Mouse (Mus musculus) forebrain, embryonic 12.5 days (tissue): ENCODE data around the gene Gm20388. TPM values are rescaled to one million over a fixed set of nuclear protein-coding genes. Genes with fewer than 3 reads are reported as not detected.
"Not testable (repeated sequence)": the region's sequence is repeated elsewhere in the genome, so short reads cannot be mapped to it uniquely, and the experiment has no call there.

Experiments used
- ATAC-seq: fragments of 200-750 bp; cut with Nextera tagmentation; 2 replicates; pipeline ENCODE4 v1.8.0; 2017; ENCODE audit warnings: moderate TSS enrichment; ENCODE audit not compliant: low FRiP score
- H3K27ac ChIP-seq: fragments of 300-500 bp; sonication (generic); 2 replicates; pipeline ENCODE4 v1.5.1; 2016; ENCODE audit warnings: mild to moderate bottlenecking
- H3K27me3 ChIP-seq: fragments of 300-500 bp; sonication (generic); 2 replicates; pipeline ENCODE4 v1.6.1; 2016; ENCODE audit warnings: mild to moderate bottlenecking
- H3K36me3 ChIP-seq: fragments of 300-500 bp; sonication (generic); replicated peaks from 2 replicates; pipeline ENCODE4 v1.6.1; 2016; ENCODE audit warnings: mild to moderate bottlenecking
- H3K4me1 ChIP-seq: fragments of 300-500 bp; sonication (generic); 2 replicates; pipeline ENCODE4 v1.6.1; 2016
- H3K4me2 ChIP-seq: fragments of 300-500 bp; sonication (generic); 2 replicates; pipeline ENCODE4 v1.6.1; 2016; ENCODE audit warnings: mild to moderate bottlenecking, moderate library complexity
- H3K4me3 ChIP-seq: fragments of 300-500 bp; sonication (generic); replicated peaks from 2 replicates; pipeline ENCODE4 v1.5.1; 2016; ENCODE audit warnings: mild to moderate bottlenecking
- H3K9ac ChIP-seq: fragments of 300-500 bp; sonication (generic); 2 replicates; pipeline ENCODE4 v1.6.1; 2016; ENCODE audit warnings: mild to moderate bottlenecking
- H3K9me3 ChIP-seq: fragments of 300-500 bp; sonication (generic); 2 replicates; pipeline ENCODE4 v1.6.1; 2016
- WGBS: fragments of 180-500 bp; shearing (Covaris S2); methylation state at CpG from one replicate; pipeline ENCODE4 v1.1.7; 2016; 5-methylcytosine and 5-hydroxymethylcytosine counted together
- polyA plus RNA-seq: library from polyadenylated mRNA; unstranded; fragments of >200 nt; fragmentation: Nextera tagmentation; extraction: Ambion mirVana; gene quantifications from 2 replicates; pipeline ENCODE4 v1.2.1, GENCODE M21; 2016

Gene Gm20388
- polyA plus RNA-seq, 1 experiment from 2014 or later: not detected

DNA sequence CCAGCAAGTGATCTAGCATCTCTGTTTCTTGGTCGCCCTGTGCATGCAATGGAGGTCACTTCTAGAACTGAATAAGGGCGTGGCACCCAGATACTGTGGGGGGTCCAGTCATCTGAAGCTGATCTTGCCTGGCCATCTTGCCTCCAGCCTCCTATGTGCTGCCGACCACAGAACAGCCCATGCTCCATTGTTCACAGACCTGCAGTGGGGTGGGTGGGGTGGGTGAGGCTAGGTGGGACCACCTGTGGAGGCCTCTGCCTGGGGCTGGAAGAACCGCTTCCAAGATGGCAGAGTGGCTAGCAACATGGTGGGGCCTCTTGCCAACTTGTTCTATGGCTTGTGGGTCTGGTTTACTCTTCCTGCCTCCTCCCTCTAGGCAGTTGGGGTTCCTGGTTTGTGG is 423.0 kb downstream of the Gm20388 start:
- Histone ChIP-seq H3K27ac (0 out of 2 replicates have a peak overlapping the region, but pooled peaks have one; percentile 27), H3K9me3 (no peaks in the 10 kb centered on the region), H3K9ac (no peak overlapping the region), H3K4me3 (no peak overlapping the region), H3K4me2 (no peak overlapping the region), H3K36me3 (no peaks in the 10 kb centered on the region), H3K27me3 (peaks cover 33% of the 10 kb centered on the region; the same call in 1 of the 2 replicates), H3K4me1 (peaks cover 63% of the 10 kb centered on the region)
- ATAC-seq: no peak
- WGBS: 85% methylated on average over 4 of the region's 4 CpGs

DNA sequence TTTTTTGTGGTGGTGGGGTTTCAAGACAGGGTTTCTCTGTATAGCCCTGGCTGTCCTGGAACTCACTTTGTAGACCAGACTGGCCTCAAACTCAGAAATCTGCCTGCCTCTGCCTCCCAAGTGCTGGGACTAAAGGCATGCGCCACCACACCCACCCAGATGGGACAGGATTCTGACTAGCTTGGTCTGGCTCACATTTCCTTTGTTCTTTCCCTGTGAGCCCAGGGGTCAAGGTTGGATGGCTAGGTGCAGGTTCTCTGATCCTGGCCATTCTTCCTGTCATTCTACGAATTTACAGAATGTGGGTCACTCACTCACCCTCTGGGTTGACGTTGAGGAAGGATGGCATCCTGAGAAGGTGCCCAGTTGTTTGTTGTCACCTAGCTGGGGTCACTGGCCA is 423.6 kb downstream of the Gm20388 start:
- not testable (repeated sequence) for H3K4me2 ChIP-seq, H3K36me3 ChIP-seq, H3K4me3 ChIP-seq, H3K9me3 ChIP-seq, ATAC-seq
- WGBS: 49% methylated on average over 3 of the region's 3 CpGs
- Histone ChIP-seq H3K27me3 (peaks cover 35% of the 10 kb centered on the region; the same call in 1 of the 2 replicates), H3K4me1 (peaks cover 65% of the 10 kb centered on the region), H3K27ac (peak overlapping the region; percentile 97), H3K9ac (peak overlapping the region; percentile 30; the same call in 1 of the 2 replicates)

DNA sequence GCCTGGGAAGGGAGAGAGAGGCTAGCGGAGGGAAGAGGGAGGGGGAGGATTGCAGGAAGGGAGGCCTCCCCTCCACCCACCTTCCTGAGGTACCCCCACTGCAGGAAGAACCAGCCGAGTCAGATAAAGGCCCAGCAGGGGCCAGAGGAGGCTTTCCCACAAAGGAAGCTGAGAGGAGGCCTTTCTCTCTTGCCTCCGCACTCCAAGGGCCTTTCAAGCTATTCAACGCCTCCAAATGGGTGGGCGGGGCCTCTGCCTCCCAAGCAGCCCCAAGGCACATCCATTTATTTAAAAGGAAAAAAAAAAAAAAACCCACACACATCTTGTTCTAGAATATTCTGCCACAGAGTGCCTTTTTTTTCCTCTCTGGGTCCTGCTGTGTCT is 424.2 kb downstream of the Gm20388 start:
- Histone ChIP-seq H3K27ac (peak overlapping the region; percentile 97), H3K9ac (peak overlapping the region; percentile 48), H3K4me3 (no peak overlapping the region), H3K27me3 (peaks cover 35% of the 10 kb centered on the region; the same call in 1 of the 2 replicates), H3K4me1 (peaks cover 71% of the 10 kb centered on the region), H3K9me3 (no peaks in the 10 kb centered on the region), H3K4me2 (peak overlapping the region; percentile 46), H3K36me3 (no peaks in the 10 kb centered on the region)
- WGBS: 2% methylated on average over 5 of the region's 5 CpGs
- peak; percentile 71 for ATAC-seq

DNA sequence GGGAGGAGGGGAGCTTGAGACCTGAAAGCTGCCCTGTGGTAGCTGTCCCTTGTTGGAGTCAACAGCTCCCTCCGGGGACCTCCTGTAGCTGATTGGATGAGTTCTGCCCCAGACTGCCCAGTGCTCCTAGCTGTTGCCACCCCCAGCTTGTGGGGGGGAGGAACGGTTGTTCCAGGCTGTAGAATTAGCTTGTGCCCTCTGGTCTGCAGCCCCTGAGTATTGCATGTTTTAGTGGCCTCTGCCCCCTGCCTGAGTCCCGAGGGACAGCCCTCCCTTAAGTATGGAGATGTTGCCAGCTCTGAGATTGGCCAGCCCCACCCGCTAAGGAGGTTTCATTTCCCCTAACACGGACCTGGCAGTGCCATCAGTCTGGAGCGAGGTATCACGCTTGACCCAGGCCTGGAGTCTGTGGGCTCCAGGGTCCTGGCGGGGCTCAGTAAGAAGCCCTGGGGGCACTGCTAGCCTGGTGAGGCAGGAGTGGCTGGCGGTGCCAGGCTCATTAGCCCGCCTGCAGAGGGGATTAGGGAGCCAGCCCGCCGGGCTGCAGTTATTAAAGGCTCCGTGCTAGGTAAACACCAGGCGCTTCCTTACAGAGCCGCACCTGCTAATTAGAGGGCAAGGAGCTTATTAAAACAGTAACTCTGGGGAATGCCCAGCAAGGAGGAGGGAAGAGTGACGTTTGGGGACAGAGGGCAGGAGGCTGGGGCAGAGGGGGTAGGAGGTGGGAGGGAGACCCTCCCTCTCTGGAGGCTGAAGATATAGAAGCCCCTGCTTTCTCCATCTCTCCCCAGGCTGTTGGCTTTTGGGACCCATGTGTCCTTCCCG is 424.8 kb downstream of the Gm20388 start:
- Histone ChIP-seq H3K9ac (peak overlapping the region; percentile 48), H3K4me2 (peak overlapping the region; percentile 46), H3K27ac (peak overlapping the region; percentile 97), H3K4me3 (no peak overlapping the region), H3K9me3 (no peaks in the 10 kb centered on the region), H3K27me3 (peaks cover 32% of the 10 kb centered on the region; the same call in 1 of the 2 replicates), H3K36me3 (no peaks in the 10 kb centered on the region), H3K4me1 (peaks cover 77% of the 10 kb centered on the region)
- WGBS: 0% methylated on average over 17 of the region's 17 CpGs
- peak; percentile 77 for ATAC-seq

DNA sequence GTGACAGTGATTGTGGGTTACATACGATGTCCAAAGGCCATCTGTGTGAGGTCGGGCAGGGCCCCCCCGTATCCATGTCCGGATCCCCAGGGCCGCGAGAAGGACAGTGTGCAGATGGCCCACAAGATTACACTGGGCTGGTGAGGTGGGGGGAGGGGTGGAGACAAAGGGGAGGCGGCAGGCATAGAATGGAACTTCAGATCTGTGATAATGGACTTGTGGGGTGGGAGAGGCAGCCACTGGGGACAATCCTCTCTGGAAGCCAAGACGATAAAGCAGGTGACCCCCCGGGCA is 425.4 kb downstream of the Gm20388 start:
- H3K27me3 ChIP-seq: peaks cover 34% of the 10 kb centered on the region; the same call in 1 of the 2 replicates
- peak overlapping the region; percentile 46 for H3K4me2 ChIP-seq
- no peaks in the 10 kb centered on the region for H3K36me3 ChIP-seq
- no peaks in the 10 kb centered on the region for H3K9me3 ChIP-seq
- WGBS: 1% methylated on average over 9 of the region's 9 CpGs
- peaks cover 80% of the 10 kb centered on the region for H3K4me1 ChIP-seq
- ATAC-seq: peak; percentile 53
- no peak overlapping the region for H3K4me3 ChIP-seq
- H3K27ac ChIP-seq: peak overlapping the region; percentile 97
- H3K9ac ChIP-seq: peak overlapping the region; percentile 48

DNA sequence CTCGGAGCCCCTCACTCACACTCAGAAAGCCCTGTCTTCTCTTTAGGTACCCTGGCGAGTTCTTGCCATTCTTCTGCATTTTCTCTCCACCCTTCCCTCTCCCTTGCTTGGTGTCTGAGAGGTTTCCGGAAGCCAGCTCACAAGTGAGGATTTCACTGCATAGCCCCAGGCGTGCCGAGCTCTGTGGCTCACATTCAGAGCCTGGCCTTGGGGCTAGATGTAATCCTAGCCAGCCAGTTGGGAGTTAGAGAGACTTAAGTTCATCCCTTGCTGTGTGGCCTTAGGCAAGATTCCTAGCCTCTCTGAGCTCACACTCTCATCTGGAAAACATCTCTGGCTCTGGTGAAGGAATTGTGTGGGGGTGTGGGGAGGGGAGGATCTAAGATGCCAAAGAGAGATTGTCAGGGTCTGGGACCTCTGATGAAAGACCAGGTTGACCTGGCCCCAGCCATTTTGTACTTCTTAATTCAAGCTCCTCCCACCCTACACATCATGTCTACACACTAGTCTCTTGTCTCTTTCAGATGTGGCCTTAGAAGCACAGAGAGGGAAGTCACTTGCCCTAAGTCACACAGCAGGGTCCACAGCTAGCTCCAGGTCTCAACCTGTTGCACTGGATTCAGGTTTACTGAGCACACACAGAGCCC is 426.4 kb downstream of the Gm20388 start:
- peaks cover 79% of the 10 kb centered on the region for H3K4me1 ChIP-seq
- ATAC-seq: no peak
- H3K9me3 ChIP-seq: no peaks in the 10 kb centered on the region
- WGBS: 34% methylated on average over 5 of the region's 5 CpGs
- 0 out of 2 replicates have a peak overlapping the region, but pooled peaks have one; percentile 48 for H3K9ac ChIP-seq
- H3K4me2 ChIP-seq: no peak overlapping the region
- no peak overlapping the region for H3K4me3 ChIP-seq
- H3K27ac ChIP-seq: peak overlapping the region; percentile 97; the same call in 1 of the 2 replicates
- peaks cover 25% of the 10 kb centered on the region; the same call in 1 of the 2 replicates for H3K27me3 ChIP-seq
- H3K36me3 ChIP-seq: no peaks in the 10 kb centered on the region

DNA sequence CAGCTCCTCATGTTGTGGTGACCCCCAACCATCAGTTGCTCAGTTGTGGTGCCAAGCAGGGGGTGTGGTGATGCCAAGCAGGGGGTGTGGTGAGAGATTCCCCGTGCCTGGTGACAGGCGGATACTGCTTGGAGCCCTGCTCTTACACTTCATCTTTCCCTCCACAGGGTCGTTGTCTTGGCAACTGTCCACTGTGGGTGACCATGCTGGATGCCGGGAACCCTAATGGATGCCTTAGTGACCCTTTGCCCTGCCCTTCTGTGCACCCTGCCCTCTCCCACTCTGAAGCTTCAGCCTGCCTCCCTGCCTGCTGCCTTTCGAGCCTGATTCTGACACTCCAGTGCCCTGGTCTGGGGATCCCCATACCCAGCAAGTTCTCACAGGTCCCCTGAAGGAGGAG is 427.0 kb downstream of the Gm20388 start:
- H3K4me3 ChIP-seq: no peak overlapping the region
- 61% methylated on average over 5 of the region's 5 CpGs for WGBS
- H3K9ac ChIP-seq: no peak overlapping the region
- peaks cover 79% of the 10 kb centered on the region for H3K4me1 ChIP-seq
- no peak for ATAC-seq
- H3K9me3 ChIP-seq: no peaks in the 10 kb centered on the region
- no peak overlapping the region for H3K4me2 ChIP-seq
- peaks cover 21% of the 10 kb centered on the region; the same call in 1 of the 2 replicates for H3K27me3 ChIP-seq
- H3K36me3 ChIP-seq: no peaks in the 10 kb centered on the region
- H3K27ac ChIP-seq: no peak overlapping the region

DNA sequence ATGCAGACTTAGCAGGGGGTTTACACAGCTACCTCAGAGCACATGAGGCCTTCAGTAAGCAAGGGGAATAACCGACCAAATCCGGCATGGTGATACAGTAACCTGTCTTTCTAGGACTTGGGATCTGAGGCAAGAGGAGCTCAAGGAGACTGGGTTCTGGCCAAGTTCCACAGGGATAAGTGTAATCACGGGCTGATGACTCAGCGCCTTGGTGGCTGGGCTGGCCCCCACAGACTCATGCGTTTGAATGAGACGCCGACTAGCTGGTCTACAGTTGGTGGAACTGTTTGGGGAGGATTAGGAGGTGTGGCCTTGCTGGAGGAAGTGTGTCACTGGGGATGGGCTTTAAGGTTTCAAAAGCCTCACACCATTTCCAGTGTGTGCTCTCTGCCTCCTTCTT is 428.0 kb downstream of the Gm20388 start:
- no peak for ATAC-seq
- Histone ChIP-seq H3K4me3 (no peak overlapping the region), H3K27ac (no peak overlapping the region), H3K27me3 (peaks cover 19% of the 10 kb centered on the region; the same call in 1 of the 2 replicates), H3K4me1 (peaks cover 87% of the 10 kb centered on the region), H3K36me3 (no peaks in the 10 kb centered on the region), H3K9me3 (no peaks in the 10 kb centered on the region), H3K4me2 (no peak overlapping the region), H3K9ac (no peak overlapping the region)
- 96% methylated on average over 7 of the region's 7 CpGs for WGBS

DNA sequence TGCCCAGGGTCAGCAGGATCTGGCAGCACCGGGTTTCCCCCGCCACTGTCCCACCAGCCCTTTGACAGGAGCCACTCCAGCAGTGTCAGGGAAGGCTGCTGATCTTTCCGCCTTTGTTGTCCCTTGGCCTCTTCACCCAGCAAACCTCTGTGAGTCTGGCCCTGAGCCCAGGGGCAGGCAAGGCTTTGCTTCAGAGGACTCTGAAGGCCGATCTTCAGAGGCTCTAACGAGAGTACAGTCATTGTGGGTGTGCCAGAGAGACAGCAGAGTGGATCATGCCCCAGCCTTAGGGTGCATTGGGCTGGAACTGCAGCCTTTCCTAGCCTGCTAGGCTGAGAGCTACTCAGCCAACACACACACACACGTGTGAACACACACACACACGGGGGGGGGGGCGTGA is 429.1 kb downstream of the Gm20388 start:
- peaks cover 91% of the 10 kb centered on the region for H3K4me1 ChIP-seq
- H3K9ac ChIP-seq: 0 out of 2 replicates have a peak overlapping the region, but pooled peaks have one; percentile 4
- H3K27ac ChIP-seq: 0 out of 2 replicates have a peak overlapping the region, but pooled peaks have one; percentile 2
- H3K4me3 ChIP-seq: no peak overlapping the region
- H3K4me2 ChIP-seq: no peak overlapping the region
- no peaks in the 10 kb centered on the region for H3K36me3 ChIP-seq
- WGBS: 43% methylated on average over 6 of the region's 8 CpGs
- no peaks in the 10 kb centered on the region for H3K9me3 ChIP-seq
- H3K27me3 ChIP-seq: peaks cover 19% of the 10 kb centered on the region; the same call in 1 of the 2 replicates
- no peak for ATAC-seq

DNA sequence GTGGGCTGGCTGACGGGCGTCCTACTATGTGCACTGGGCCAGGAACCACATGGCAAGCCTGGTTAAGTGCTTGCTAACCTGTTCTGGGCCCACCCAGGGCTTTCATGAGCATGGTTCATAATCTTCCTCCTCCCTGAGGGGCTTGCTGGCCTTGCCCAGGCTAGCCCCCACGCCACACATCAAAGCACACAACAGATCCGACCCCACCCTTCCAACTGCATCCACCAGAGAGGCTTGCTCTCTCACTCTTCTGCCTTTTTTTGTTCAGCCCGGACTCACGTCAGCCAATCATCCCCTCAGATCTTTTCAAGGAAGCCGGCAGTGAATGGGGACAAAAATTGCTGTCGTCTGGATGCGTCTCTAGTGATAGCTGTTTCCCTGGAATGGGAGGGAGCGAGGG is 430.5 kb downstream of the Gm20388 start:
- H3K36me3 ChIP-seq: no peaks in the 10 kb centered on the region
- H3K9me3 ChIP-seq: no peaks in the 10 kb centered on the region
- no peak overlapping the region for H3K4me2 ChIP-seq
- H3K27ac ChIP-seq: peak overlapping the region; percentile 65
- WGBS: 35% methylated on average over 10 of the region's 10 CpGs
- H3K4me1 ChIP-seq: peaks cover 91% of the 10 kb centered on the region
- H3K4me3 ChIP-seq: no peak overlapping the region
- peak overlapping the region; percentile 25; the same call in 1 of the 2 replicates for H3K9ac ChIP-seq
- ATAC-seq: no peak
- peaks cover 24% of the 10 kb centered on the region; the same call in 1 of the 2 replicates for H3K27me3 ChIP-seq

DNA sequence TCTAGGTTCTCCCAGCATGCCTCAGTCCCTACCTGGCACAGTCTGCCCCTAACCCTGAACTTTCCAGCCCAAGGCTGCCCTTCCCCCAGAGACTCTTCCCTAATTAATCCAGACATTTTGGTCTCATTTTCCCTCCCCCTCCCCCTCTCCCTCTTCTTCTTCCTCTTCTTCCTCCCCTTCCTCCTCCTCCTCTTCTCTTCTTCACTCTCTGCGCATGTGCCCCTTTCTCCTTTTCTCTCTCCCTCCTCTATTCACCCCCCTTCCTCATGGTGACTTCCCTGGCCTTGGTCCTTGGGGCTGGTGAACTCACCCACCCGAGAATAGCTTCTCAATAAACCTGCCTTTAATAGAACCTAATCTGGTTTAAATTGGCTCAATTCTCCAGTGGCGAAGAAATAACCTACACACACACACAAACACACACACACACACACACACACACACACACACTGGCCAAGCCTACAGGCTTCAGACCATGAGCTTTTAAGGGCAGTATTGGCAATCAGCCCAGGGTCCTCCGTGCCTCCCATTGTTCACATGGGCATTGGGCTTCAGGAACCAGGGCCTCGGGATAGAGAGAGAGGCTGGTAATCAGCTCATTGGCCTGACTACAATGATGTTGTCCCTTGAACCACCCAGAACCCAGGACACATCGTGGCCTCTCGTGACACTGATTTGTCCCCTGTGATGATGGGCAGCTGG is 432.4 kb downstream of the Gm20388 start:
- Histone ChIP-seq H3K9ac (0 out of 2 replicates have a peak overlapping the region, but pooled peaks have one; percentile 4), H3K27me3 (peaks cover 22% of the 10 kb centered on the region), H3K4me1 (peaks cover 91% of the 10 kb centered on the region), H3K4me2 (no peak overlapping the region), H3K4me3 (no peak overlapping the region), H3K27ac (peak overlapping the region; percentile 71), H3K36me3 (no peaks in the 10 kb centered on the region), H3K9me3 (no peaks in the 10 kb centered on the region)
- 30% methylated on average over 7 of the region's 7 CpGs for WGBS
- ATAC-seq: peak; percentile 31; the same call in 1 of the 2 replicates

DNA sequence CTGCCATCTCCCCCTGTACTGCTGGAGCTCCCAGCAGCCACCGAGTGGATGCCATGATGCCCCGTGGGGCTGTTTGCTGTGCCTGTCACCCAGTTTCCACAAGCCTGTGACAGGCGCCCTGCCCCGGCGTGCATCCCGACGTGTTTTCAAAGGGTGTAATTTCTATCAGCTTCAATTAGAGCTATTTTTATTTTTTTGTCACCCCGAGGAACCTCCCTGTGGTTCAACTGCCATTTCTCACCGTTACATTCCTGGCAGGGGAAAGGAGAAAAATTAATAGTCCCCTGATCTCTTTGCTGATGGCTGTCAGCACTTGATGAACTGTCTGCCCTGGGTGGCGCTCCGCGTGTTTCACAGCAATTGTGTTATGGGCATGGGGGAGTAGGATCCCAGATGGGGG is 432.9 kb downstream of the Gm20388 start:
- peaks cover 95% of the 10 kb centered on the region for H3K4me1 ChIP-seq
- H3K27me3 ChIP-seq: peaks cover 17% of the 10 kb centered on the region
- peak overlapping the region; percentile 71 for H3K27ac ChIP-seq
- H3K9me3 ChIP-seq: no peaks in the 10 kb centered on the region
- no peak overlapping the region for H3K4me3 ChIP-seq
- no peak overlapping the region for H3K4me2 ChIP-seq
- peak; percentile 4; the same call in 1 of the 2 replicates for ATAC-seq
- no peaks in the 10 kb centered on the region for H3K36me3 ChIP-seq
- 52% methylated on average over 12 of the region's 12 CpGs for WGBS
- H3K9ac ChIP-seq: 0 out of 2 replicates have a peak overlapping the region, but pooled peaks have one; percentile 4
